Mouse (Mus musculus): ENCODE measurements around the gene Cyp4f18. TPM values are rescaled to one million over a fixed set of nuclear protein-coding genes. Genes with fewer than 3 reads are reported as not detected.

Cyp4f18 gene
- polyA plus RNA-seq, 1 experiment from 2014 or later, result 11.2 TPM

DNA sequence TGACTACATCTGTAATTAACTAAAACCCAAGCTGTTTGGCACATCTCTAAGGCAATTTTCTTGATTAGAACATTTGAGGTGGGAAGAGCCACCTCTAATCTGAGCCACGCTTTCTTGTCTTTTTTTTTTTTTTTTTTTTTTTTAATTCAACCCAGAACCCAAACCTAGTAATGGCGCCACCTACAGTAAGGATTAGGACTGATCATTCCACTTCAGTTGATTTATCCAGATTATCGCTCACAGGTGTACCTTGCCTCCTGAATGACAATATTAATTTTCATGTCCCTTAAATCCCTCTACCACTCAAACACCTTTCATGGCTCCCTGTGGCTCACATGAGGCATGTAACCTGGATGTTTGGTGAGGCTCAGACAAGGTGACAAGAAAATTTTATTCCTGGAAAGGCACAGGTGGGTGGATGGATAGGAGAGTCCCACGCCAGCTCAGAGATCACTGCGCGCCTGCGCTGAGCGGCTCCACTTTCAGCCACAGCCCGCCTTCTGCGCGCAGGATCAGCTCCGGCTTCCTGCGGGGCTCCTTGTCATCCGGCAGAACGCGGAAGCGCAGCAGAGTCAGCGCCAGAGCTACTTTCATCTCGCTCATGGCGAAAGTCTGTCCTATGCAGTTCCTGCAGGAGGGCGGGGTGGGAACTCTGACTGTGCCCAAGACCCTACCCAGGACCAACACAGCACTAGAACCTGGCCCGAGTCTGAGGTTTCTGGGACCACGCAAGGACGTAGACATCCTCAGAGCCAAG lies 21.1 kb downstream of the Cyp4f18 start:
- H3K27ac ChIP-seq (ENCODE audit: low read length), result no peak overlapping the region
- TF ChIP-seq EP300 (IDR thresholded peaks at IDR 0.05) (no peak), CTCF (IDR thresholded peaks at IDR 0.05) (peak; percentile 35)
- peak overlapping the region; percentile 40 for H3K4me3 ChIP-seq (ENCODE audit: low read depth, low read length)
- H3K9ac ChIP-seq (replicated peaks; ENCODE audit: low read depth), result no peak overlapping the region
- ATAC-seq, result peak; percentile 80
- H3K9me3 ChIP-seq (ENCODE audit: low read length), result no peaks in the 10 kb centered on the region
- peak overlapping the region; percentile 62 for H3K4me2 ChIP-seq (replicated peaks; ENCODE audit: low read depth, low read length)
- 12% methylated on average over 24 of the region's 24 CpGs for WGBS
- no peaks in the 10 kb centered on the region for H3K4me1 ChIP-seq (ENCODE audit: insufficient read depth, low read depth, low read length)
- H3K27me3 ChIP-seq (replicated peaks; ENCODE audit: insufficient read depth, low read length), result no peaks in the 10 kb centered on the region
- no peaks in the 10 kb centered on the region for H3K36me3 ChIP-seq (ENCODE audit: insufficient read depth, low read length)
- DNase-seq (ENCODE audit: low spot score), result peak; percentile 58

GRCm38 (mm10) chr8:71984601-71985000 lies 24.8 kb downstream of the Cyp4f18 start:
- Histone ChIP-seq H3K9me3 (ENCODE audit: low read length) (no peaks in the 10 kb centered on the region), H3K4me1 (ENCODE audit: insufficient read depth, low read depth, low read length) (no peaks in the 10 kb centered on the region), H3K36me3 (ENCODE audit: insufficient read depth, low read length) (no peaks in the 10 kb centered on the region), H3K4me3 (ENCODE audit: low read depth, low read length) (no peak overlapping the region), H3K27ac (ENCODE audit: low read length) (no peak overlapping the region), H3K9ac (replicated peaks; ENCODE audit: low read depth) (no peak overlapping the region), H3K27me3 (replicated peaks; ENCODE audit: insufficient read depth, low read length) (no peaks in the 10 kb centered on the region), H3K4me2 (replicated peaks; ENCODE audit: low read depth, low read length) (no peak overlapping the region)
- WGBS, result 56% methylated on average over 4 of the region's 4 CpGs
- TF ChIP-seq CTCF (IDR thresholded peaks at IDR 0.05), result peak; percentile 58
- TF ChIP-seq EP300 (IDR thresholded peaks at IDR 0.05), result no peak
- ATAC-seq, result peak; percentile 14; the same call in 1 of the 2 replicates
- peak; percentile 53 for DNase-seq (ENCODE audit: low spot score)

DNA sequence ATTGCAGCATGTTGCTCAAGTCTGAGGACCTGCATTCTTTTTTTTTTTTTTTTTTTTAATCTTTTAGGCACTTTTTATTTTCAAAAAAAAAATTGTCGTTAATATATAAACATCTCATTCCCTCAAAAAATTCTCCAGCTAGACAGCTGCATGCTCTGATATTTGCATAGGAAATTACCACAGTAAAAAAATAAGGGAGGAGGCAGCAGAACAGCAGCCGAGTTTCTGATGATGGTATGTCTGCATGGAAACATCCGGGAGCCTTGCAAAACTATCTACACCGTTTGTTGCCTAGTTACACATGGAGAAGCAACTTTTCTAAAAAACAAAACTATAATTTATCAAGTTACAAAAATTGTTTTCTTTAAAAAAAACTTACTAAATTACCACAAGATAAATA lies 28.0 kb downstream of the Cyp4f18 start:
- no peak overlapping the region for H3K4me2 ChIP-seq (replicated peaks; ENCODE audit: low read depth, low read length)
- ATAC-seq (no peak), DNase-seq (ENCODE audit: low spot score) (no peak)
- H3K9ac ChIP-seq (replicated peaks; ENCODE audit: low read depth), result no peak overlapping the region
- TF ChIP-seq EP300 (IDR thresholded peaks at IDR 0.05) (no peak), CTCF (IDR thresholded peaks at IDR 0.05) (no peak)
- H3K27me3 ChIP-seq (replicated peaks; ENCODE audit: insufficient read depth, low read length), result no peaks in the 10 kb centered on the region
- no peak overlapping the region for H3K27ac ChIP-seq (ENCODE audit: low read length)
- no peaks in the 10 kb centered on the region for H3K9me3 ChIP-seq (ENCODE audit: low read length)
- H3K4me1 ChIP-seq (ENCODE audit: insufficient read depth, low read depth, low read length), result no peaks in the 10 kb centered on the region
- 56% methylated on average over 4 of the region's 4 CpGs for WGBS
- H3K4me3 ChIP-seq (ENCODE audit: low read depth, low read length), result no peak overlapping the region
- no peaks in the 10 kb centered on the region for H3K36me3 ChIP-seq (ENCODE audit: insufficient read depth, low read length)

DNA sequence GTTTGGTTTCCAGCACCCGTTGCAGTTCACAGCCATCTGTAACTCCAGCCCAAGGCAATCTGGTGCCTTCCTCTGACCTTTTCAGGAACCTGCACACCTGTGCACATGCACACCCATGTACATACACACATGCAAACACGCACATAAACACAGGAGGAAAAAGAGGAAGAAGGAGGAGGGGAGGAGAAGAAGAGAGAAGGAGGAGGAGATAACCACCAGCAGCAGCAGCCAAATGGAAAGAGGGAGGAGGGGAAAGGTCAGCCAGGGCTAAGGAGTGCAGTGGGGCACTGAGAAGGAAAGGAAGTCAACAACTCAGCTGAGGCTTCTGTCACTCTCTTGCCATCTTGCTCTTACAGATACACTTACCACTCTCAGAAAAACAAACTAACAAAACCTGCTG lies 28.4 kb downstream of the Cyp4f18 start:
- WGBS, result 48% methylated on average over 2 of the region's 2 CpGs
- no peak overlapping the region for H3K4me2 ChIP-seq (replicated peaks; ENCODE audit: low read depth, low read length)
- H3K27me3 ChIP-seq (replicated peaks; ENCODE audit: insufficient read depth, low read length), result no peaks in the 10 kb centered on the region
- H3K36me3 ChIP-seq (ENCODE audit: insufficient read depth, low read length), result no peaks in the 10 kb centered on the region
- H3K4me3 ChIP-seq (ENCODE audit: low read depth, low read length), result no peak overlapping the region
- H3K27ac ChIP-seq (ENCODE audit: low read length), result no peak overlapping the region
- H3K9me3 ChIP-seq (ENCODE audit: low read length), result no peaks in the 10 kb centered on the region
- no peaks in the 10 kb centered on the region for H3K4me1 ChIP-seq (ENCODE audit: insufficient read depth, low read depth, low read length)
- no peak for ATAC-seq
- no peak for TF ChIP-seq CTCF (IDR thresholded peaks at IDR 0.05)
- no peak for TF ChIP-seq EP300 (IDR thresholded peaks at IDR 0.05)
- DNase-seq (ENCODE audit: low spot score), result no peak
- H3K9ac ChIP-seq (replicated peaks; ENCODE audit: low read depth), result no peak overlapping the region

- TF ChIP-seq CTCF (IDR thresholded peaks at IDR 0.05) (no peak), EP300 (IDR thresholded peaks at IDR 0.05) (no peak)
- Histone ChIP-seq H3K27ac (ENCODE audit: low read length) (no peak overlapping the region), H3K4me2 (replicated peaks; ENCODE audit: low read depth, low read length) (no peak overlapping the region), H3K36me3 (ENCODE audit: insufficient read depth, low read length) (no peaks in the 10 kb centered on the region), H3K9ac (replicated peaks; ENCODE audit: low read depth) (no peak overlapping the region), H3K4me1 (ENCODE audit: insufficient read depth, low read depth, low read length) (no peaks in the 10 kb centered on the region), H3K4me3 (ENCODE audit: low read depth, low read length) (no peak overlapping the region), H3K27me3 (replicated peaks; ENCODE audit: insufficient read depth, low read length) (no peaks in the 10 kb centered on the region), H3K9me3 (ENCODE audit: low read length) (no peaks in the 10 kb centered on the region)
- WGBS, result 74% methylated on average over 3 of the region's 3 CpGs
- ATAC-seq, result no peak
- no peak for DNase-seq (ENCODE audit: low spot score)
These were observed 35.2 kb downstream of the Cyp4f18 start for GRCm38 (mm10) chr8:71974211-71974610.

- Histone ChIP-seq H3K27me3 (replicated peaks; ENCODE audit: insufficient read depth, low read length) (no peaks in the 10 kb centered on the region), H3K27ac (ENCODE audit: low read length) (no peak overlapping the region), H3K4me3 (ENCODE audit: low read depth, low read length) (no peak overlapping the region), H3K9me3 (ENCODE audit: low read length) (no peaks in the 10 kb centered on the region), H3K9ac (replicated peaks; ENCODE audit: low read depth) (no peak overlapping the region), H3K4me1 (ENCODE audit: insufficient read depth, low read depth, low read length) (no peaks in the 10 kb centered on the region), H3K4me2 (replicated peaks; ENCODE audit: low read depth, low read length) (no peak overlapping the region), H3K36me3 (ENCODE audit: insufficient read depth, low read length) (no peaks in the 10 kb centered on the region)
- peak; percentile 37 for DNase-seq (ENCODE audit: low spot score)
- no peak for ATAC-seq
- TF ChIP-seq CTCF (IDR thresholded peaks at IDR 0.05) (peak; percentile 82), EP300 (IDR thresholded peaks at IDR 0.05) (no peak)
- 69% methylated on average over 1 of the region's 1 CpGs for WGBS
These were observed 37.5 kb downstream of the Cyp4f18 start for GRCm38 (mm10) chr8:71971945-71972344.
